Mouse (Mus musculus) heart, embryonic 16.5 days (tissue): ENCODE data around the gene Gm6525. TPM values are rescaled to one million over a fixed set of nuclear protein-coding genes. Genes with fewer than 3 reads are reported as not detected.
A peak's percentile ranks its signal among the peaks of the same experiment; 100 is the strongest.

Experiments
- ATAC-seq: fragments of 200-750 bp; cut with Nextera tagmentation; replicated peaks from 2 replicates; pipeline ENCODE4 v1.8.0; 2017; ENCODE audit warnings: moderate number of reproducible peaks; ENCODE audit not compliant: insufficient read depth, low FRiP score; ENCODE audit errors: extremely low read depth
- H3K27ac ChIP-seq: fragments of 300-500 bp; sonication (generic); 2 replicates; pipeline ENCODE4 v1.5.1; 2014; ENCODE audit warnings: mild to moderate bottlenecking, low read length, control low read depth, moderate library complexity
- H3K27me3 ChIP-seq: fragments of 300-500 bp; sonication (generic); 2 replicates; pipeline ENCODE4 v1.6.1; 2014; ENCODE audit warnings: low read length, mixed read lengths; ENCODE audit not compliant: control insufficient read depth, insufficient read depth
- H3K36me3 ChIP-seq: fragments of 300-500 bp; sonication (generic); 2 replicates; pipeline ENCODE4 v1.6.1; 2014; ENCODE audit not compliant: control insufficient read depth, insufficient read depth
- H3K4me1 ChIP-seq: fragments of 300-500 bp; sonication (generic); 2 replicates; pipeline ENCODE4 v1.6.1; 2014; ENCODE audit warnings: low read length, mixed read lengths; ENCODE audit not compliant: control insufficient read depth, insufficient read depth
- H3K4me2 ChIP-seq: fragments of 300-500 bp; sonication (generic); 2 replicates; pipeline ENCODE4 v1.6.1; 2014; ENCODE audit warnings: low read depth, mild to moderate bottlenecking, control low read depth, low read length
- H3K4me3 ChIP-seq: fragments of 300-500 bp; sonication (generic); 2 replicates; pipeline ENCODE4 v1.5.1; 2014; ENCODE audit warnings: mild to moderate bottlenecking, control low read depth, low read length
- H3K9ac ChIP-seq: fragments of 300-500 bp; sonication (generic); 2 replicates; pipeline ENCODE4 v1.6.1; 2014; ENCODE audit warnings: low read length, control low read depth
- H3K9me3 ChIP-seq: fragments of 300-500 bp; sonication (generic); replicated peaks from 2 replicates; pipeline ENCODE4 v1.6.1; 2016; ENCODE audit warnings: low read length; ENCODE audit not compliant: control insufficient read depth
- WGBS: fragments of 180-500 bp; shearing (Covaris S2); extraction: QIAGEN DNeasy Blood & Tissue Kit; methylation state at CpG from one replicate; pipeline ENCODE4 v1.1.7; 2014; 5-methylcytosine and 5-hydroxymethylcytosine counted together
- polyA plus RNA-seq: library from polyadenylated mRNA; unstranded; fragments of >200 nt; fragmentation: Nextera tagmentation; extraction: Ambion mirVana; gene quantifications from 2 replicates; pipeline ENCODE4 v1.2.1, GENCODE M21; 2015

Gene Gm6525
- polyA plus RNA-seq, 1 experiment from 2014 or later = 0.32 TPM

DNA sequence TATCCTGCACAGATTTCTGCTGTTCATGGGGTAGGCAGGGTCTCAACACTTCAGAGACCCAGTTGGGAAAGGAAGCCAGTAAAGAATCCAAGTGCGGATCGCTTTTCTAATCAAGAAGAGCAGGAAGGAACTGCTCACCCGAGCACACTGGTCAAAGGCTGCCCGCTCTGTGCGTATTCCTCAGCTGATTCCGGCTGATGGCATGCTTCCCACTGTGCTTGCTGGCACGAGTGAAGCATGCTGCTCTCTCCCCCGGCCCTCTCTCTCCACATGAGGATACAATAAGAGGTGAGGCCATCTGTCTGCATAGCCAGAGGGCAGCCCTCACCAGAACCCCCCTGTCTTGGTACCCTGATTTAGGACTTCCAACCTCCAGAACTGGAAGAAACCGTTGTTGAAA, 41.3 kb downstream of the Gm6525 start:
- H3K9me3 ChIP-seq = no peaks in the 10 kb centered on the region
- H3K36me3 ChIP-seq = no peaks in the 10 kb centered on the region
- WGBS = 58% methylated on average over 9 of the region's 9 CpGs
- H3K27ac ChIP-seq = no peak overlapping the region
- H3K27me3 ChIP-seq = no peaks in the 10 kb centered on the region
- no peak overlapping the region for H3K4me3 ChIP-seq
- H3K9ac ChIP-seq = no peak overlapping the region
- H3K4me1 ChIP-seq = 0 out of 2 replicates have a peak, but pooled peaks cover 2% of the 10 kb centered on the region
- no peak overlapping the region for H3K4me2 ChIP-seq
- ATAC-seq = no peak

GRCm38 (mm10) chr3:84215743-84216360, 41.9 kb downstream of the Gm6525 start:
- Histone ChIP-seq H3K4me2 (no peak overlapping the region), H3K4me1 (0 out of 2 replicates have a peak, but pooled peaks cover 3% of the 10 kb centered on the region), H3K36me3 (no peaks in the 10 kb centered on the region), H3K27ac (no peak overlapping the region), H3K27me3 (no peaks in the 10 kb centered on the region), H3K9me3 (no peaks in the 10 kb centered on the region), H3K4me3 (no peak overlapping the region), H3K9ac (no peak overlapping the region)
- 77% methylated on average over 15 of the region's 15 CpGs for WGBS
- ATAC-seq = no peak

GRCm38 (mm10) chr3:84217118-84217960, 43.4 kb downstream of the Gm6525 start:
- H3K9ac ChIP-seq = no peak overlapping the region
- H3K27ac ChIP-seq = no peak overlapping the region
- no peaks in the 10 kb centered on the region for H3K9me3 ChIP-seq
- no peak overlapping the region for H3K4me2 ChIP-seq
- ATAC-seq = no peak
- no peaks in the 10 kb centered on the region for H3K36me3 ChIP-seq
- 0 out of 2 replicates have a peak, but pooled peaks cover 3% of the 10 kb centered on the region for H3K4me1 ChIP-seq
- 69% methylated on average over 12 of the region's 12 CpGs for WGBS
- no peaks in the 10 kb centered on the region for H3K27me3 ChIP-seq
- no peak overlapping the region for H3K4me3 ChIP-seq

- WGBS = 55% methylated on average over 4 of the region's 4 CpGs
- Histone ChIP-seq H3K36me3 (no peaks in the 10 kb centered on the region), H3K9me3 (no peaks in the 10 kb centered on the region), H3K27ac (no peak overlapping the region), H3K4me3 (no peak overlapping the region), H3K4me1 (0 out of 2 replicates have a peak, but pooled peaks cover 3% of the 10 kb centered on the region), H3K4me2 (no peak overlapping the region), H3K9ac (no peak overlapping the region), H3K27me3 (no peaks in the 10 kb centered on the region)
- no peak for ATAC-seq
Observed at GRCm38 (mm10) chr3:84217961-84218351, 44.1 kb downstream of the Gm6525 start.

DNA sequence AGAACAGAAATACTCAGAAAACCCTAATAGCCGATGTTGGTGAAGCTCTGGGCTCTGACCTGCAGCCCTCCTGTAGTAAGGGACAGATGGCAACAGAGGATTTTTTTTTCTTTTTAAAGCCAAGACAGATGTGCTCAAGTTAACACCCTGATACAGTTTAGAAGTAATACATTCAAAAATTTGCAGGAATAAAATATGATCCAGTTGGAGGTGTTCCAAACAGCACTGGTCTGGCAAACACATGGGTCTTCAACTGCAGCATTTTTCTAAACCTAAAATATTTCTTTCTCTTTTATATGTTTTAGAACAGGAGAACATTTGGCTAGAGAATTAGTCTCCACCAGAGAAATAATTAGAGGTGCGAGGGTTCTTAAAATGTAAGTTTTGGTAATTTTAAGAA, 44.6 kb downstream of the Gm6525 start:
- ATAC-seq = no peak
- H3K27ac ChIP-seq = no peak overlapping the region
- H3K27me3 ChIP-seq = no peaks in the 10 kb centered on the region
- H3K4me1 ChIP-seq = 0 out of 2 replicates have a peak, but pooled peaks cover 3% of the 10 kb centered on the region
- no peaks in the 10 kb centered on the region for H3K9me3 ChIP-seq
- no peak overlapping the region for H3K4me3 ChIP-seq
- no peaks in the 10 kb centered on the region for H3K36me3 ChIP-seq
- no peak overlapping the region for H3K9ac ChIP-seq
- no peak overlapping the region for H3K4me2 ChIP-seq
- WGBS = 80% methylated on average over 2 of the region's 2 CpGs

- no peak overlapping the region for H3K4me2 ChIP-seq
- 38% methylated on average over 2 of the region's 2 CpGs for WGBS
Observed at GRCm38 (mm10) chr3:84219166-84219710, 45.3 kb downstream of the Gm6525 start.

GRCm38 (mm10) chr3:84219720-84220273, 45.9 kb downstream of the Gm6525 start:
- Histone ChIP-seq H3K27me3 (no peaks in the 10 kb centered on the region), H3K4me3 (peak overlapping the region; percentile 55), H3K4me2 (peak overlapping the region; percentile 93), H3K9me3 (no peaks in the 10 kb centered on the region), H3K36me3 (no peaks in the 10 kb centered on the region), H3K9ac (no peak overlapping the region), H3K4me1 (0 out of 2 replicates have a peak, but pooled peaks cover 3% of the 10 kb centered on the region), H3K27ac (no peak overlapping the region)
- ATAC-seq = no peak
- WGBS = 20% methylated on average over 9 of the region's 9 CpGs

More at GRCm38 (mm10) chr3:84219166-84219710, 45.3 kb downstream of the Gm6525 start:
- Histone ChIP-seq H3K9ac (no peak overlapping the region), H3K9me3 (no peaks in the 10 kb centered on the region), H3K27ac (no peak overlapping the region), H3K4me3 (no peak overlapping the region), H3K4me1 (0 out of 2 replicates have a peak, but pooled peaks cover 3% of the 10 kb centered on the region), H3K27me3 (no peaks in the 10 kb centered on the region), H3K36me3 (no peaks in the 10 kb centered on the region)
- ATAC-seq = no peak

GRCm38 (mm10) chr3:84220326-84220725, 46.4 kb downstream of the Gm6525 start:
- WGBS = 2% methylated on average over 9 of the region's 9 CpGs
- H3K27me3 ChIP-seq = no peaks in the 10 kb centered on the region
- no peaks in the 10 kb centered on the region for H3K36me3 ChIP-seq
- peak overlapping the region; percentile 58 for H3K9ac ChIP-seq
- no peak for ATAC-seq
- 0 out of 2 replicates have a peak, but pooled peaks cover 3% of the 10 kb centered on the region for H3K4me1 ChIP-seq
- H3K27ac ChIP-seq = no peak overlapping the region
- no peaks in the 10 kb centered on the region for H3K9me3 ChIP-seq
- peak overlapping the region; percentile 93 for H3K4me2 ChIP-seq
- peak overlapping the region; percentile 55 for H3K4me3 ChIP-seq
